Mouse (Mus musculus): ENCODE results near the gene Idua. TPM values are rescaled to one million over a fixed set of nuclear protein-coding genes. Genes with fewer than 3 reads are reported as not detected.
"Not testable (repeated sequence)": the region's sequence is repeated elsewhere in the genome, so short reads cannot be mapped to it uniquely, and the experiment has no call there.

Idua gene
- total RNA-seq (2021), result 17.2 and 19.1 TPM in 2 replicates
- long read RNA-seq, partial matches to known transcripts, result 3 of 9 reads
- long read RNA-seq, other reads (novel, unspliced or antisense), result 3 of 9 reads

DNA sequence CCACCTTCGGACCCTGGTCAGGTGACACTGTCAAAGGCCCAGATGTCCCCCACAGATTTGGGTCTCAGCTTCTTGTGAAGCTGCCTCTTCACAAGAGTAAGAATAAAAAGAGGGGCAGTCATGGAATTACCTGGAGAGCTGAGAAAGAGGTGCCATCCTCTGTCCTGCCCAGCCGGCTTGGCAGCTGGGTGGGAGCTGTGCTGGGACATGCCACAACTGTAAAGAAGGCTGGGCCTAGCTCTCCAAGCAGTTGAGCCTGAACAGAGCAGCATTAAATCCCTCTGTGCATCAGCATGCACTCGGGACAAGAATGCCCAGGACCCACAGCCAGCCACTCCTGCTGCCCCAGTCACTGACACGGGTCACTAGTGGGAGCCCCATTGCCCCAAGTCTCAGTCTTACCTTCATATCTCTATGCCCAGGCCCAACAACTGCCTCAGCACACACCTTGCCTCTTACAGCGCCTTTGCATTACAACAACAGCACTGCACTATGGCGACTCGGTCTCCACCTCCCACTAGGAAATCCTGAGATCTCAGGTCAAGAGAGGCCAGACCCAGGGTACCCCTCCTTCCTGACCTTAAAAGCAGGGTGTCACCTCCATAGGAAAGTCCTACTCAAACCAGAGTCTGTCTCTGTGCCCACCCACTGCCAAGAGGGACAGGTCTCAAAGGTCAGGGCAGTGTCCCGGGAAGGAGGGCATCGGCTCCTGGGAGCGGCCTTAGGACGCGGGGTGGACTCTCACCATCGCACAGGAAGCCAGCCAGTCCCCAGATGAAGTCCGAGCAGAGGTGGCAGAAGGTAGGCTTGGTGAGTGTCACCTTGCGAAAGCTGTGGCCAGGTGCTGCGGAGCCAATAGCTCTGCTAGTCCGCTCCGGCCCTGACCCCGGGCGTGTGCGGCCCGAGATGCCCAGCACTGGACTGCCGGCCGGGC, at the start of gene Idua:
Gene Idua (plus strand): TSS at position 634 of the 934 bp plus-strand sequence.
- no peak for DNase-seq

DNA sequence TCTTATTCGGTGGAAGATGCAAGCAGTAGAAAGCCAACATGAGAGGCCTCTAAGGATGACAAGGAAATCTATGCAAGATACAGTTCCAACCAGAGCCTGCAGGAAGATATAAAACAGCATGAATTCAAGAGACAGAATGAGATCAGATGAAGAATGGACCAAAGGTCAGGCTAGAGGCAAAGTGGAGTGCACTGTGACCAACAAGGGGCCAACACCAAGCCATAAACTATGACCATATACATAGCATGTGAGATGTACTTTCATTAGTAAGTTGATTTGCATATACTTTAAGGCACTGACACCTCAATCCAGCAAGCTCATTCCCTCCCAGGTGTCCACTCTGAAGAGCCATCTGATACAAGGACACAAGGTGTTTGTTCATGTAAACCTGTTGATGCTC, 49.7 kb upstream of the Idua start:
- no peak for DNase-seq

DNA sequence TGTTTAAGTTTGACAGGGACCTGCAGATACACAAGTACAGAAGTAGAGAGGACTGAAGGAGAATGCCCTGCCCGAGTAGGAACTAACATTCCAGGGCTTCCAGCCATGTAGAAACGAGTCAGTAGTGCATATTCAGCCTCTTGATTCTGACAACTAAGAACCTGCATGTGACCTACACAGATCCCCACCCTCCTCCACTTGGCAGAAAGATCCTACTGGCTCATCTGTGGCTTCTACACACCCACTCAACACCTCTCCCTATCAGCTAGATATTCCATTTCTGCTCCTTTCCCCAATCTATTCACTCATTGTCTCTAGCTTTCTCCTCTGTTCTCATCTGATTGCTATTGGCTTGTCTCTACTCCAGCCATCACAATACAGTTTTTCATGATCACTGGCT, 38.3 kb upstream of the Idua start:
- no peak for DNase-seq

DNA sequence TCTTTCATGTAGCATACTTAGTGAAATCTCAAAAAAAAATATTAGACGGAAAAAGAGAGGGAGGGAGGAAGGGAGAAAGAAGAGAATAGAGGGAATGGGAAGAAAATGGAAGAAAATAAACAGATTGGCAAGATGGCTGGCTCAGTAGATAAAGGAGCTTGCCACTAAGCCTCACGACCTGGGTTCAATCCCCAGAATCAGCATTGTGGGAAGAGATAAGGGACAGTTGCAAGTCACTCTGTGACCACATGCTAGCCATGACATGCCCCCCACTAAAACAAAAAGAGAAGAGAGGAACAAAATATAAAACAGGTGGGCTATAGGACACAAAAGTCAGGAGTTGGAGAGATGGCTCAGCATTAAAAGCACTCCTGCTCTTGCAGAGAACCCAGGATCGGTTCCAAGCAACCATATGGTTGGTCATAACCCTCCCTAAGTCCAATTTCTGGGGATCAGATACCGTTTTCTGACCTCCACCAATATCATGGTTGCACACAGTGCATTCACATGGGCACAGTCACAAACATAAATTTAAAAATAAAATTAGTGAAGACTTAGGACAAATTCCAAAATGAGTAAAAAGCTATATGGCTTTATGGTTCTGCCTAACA, 34.0 kb upstream of the Idua start:
- DNase-seq, result no peak

GRCm38 (mm10) chr5:108628891-108629633, 31.1 kb upstream of the Idua start:
- DNase-seq, result no peak

GRCm38 (mm10) chr5:108629634-108630483, 30.3 kb upstream of the Idua start, which contains the start of the genes Gak and Tmem175:
Gene Gak, minus strand, starts transcription at chr5:108629755.
Gene Tmem175, plus strand, starts transcription at chr5:108629770.
- DNase-seq, result peak; percentile 92

GRCm38 (mm10) chr5:108633676-108634075, 26.5 kb upstream of the Idua start:
- no peak for DNase-seq

GRCm38 (mm10) chr5:108634088-108634487, 26.0 kb upstream of the Idua start:
- DNase-seq, result not testable (repeated sequence)

DNA sequence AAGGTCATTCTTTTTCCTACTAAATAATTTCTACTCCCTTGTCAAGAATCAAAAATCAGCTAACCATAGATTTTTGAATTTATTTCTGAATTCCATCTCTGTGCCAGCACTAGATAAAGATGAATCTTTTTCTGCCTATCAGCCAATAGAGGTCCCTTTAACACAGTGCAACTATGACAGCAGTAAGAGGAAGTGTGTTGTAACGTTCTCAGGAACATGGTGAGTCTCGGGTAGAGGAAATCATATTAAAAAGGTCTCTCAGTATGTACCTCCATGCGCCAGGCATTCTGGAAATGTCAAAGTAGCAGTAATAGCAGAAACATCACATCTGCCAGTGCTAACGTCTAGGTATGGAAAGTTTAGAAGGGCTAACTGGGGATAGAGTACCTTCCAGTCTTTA, 24.0 kb upstream of the Idua start:
- no peak for DNase-seq

DNA sequence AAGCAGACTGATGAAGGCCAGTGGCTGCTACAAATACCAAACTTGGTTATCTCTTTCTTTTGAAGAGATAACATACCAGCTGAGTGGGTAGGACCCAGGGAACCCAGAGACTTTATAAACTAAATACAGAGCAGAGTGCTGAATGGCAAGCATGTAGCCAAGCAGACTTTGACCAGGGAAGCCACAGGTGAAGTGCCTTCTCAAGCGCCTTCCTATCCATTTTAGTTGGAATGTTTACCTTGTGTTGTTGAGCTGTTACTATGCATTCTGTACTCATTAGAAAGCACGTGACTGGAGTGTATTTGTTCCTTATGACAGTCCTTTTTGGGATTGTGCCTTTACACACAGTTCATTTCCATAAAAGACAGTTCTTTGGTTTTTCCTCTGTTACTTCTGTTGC, 16.5 kb upstream of the Idua start:
- no peak for DNase-seq

- DNase-seq, result no peak
Measured at GRCm38 (mm10) chr5:108645651-108646342, 14.3 kb upstream of the Idua start.

- no peak for DNase-seq
Measured at GRCm38 (mm10) chr5:108646343-108646660, 13.8 kb upstream of the Idua start.

DNA sequence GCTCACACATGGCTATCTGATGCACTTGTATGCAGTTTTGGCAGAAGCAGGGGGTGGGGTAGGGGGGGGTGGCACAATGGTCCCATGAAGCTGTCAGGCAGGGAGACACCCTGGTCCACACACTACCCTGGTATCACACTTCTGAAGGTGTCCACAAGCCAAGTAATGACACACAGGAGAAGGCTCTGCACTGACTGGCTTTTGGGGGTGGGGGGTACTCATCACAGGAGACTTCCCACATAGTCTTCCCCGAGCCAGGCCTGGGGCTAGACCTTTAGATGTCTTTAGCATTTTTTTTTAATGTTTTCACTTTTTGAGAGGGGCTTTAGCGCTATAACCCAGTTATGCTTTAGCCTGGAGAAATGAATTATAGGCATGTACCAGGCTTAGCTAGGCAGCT, 12.8 kb upstream of the Idua start:
- DNase-seq, result no peak

DNA sequence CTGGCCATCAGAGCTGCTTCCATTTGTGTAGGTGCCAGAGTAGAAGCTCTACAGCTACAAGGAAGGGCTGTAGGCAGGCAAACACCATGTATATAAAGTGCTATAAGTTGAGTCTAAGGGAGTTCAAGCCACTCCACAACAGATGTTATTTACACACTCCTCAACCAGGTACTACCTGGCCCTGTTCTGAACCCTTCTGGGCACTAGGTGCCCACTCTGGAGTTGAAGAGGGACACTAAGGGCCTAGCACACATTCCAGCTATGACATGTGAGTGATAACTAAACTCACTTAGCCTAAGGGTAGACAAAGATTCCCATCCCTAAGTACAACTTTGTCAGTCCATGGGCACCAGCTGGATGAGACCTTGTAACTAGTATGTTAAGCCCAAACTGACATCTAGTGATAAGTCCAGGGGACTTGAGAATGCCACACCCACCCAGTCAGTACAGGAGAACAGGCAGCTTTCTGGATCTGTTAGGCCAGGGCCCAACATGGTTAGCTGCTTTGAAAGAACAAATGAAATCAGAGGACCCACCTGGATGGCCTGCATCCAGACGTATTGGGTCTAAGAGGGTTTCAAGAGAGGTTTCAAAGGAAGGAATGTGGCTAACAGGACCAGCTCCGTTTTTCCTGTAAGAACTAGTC, 12.2 kb upstream of the Idua start:
- no peak for DNase-seq

- no peak for DNase-seq
Measured at GRCm38 (mm10) chr5:108648937-108649576, 11.1 kb upstream of the Idua start.

DNA sequence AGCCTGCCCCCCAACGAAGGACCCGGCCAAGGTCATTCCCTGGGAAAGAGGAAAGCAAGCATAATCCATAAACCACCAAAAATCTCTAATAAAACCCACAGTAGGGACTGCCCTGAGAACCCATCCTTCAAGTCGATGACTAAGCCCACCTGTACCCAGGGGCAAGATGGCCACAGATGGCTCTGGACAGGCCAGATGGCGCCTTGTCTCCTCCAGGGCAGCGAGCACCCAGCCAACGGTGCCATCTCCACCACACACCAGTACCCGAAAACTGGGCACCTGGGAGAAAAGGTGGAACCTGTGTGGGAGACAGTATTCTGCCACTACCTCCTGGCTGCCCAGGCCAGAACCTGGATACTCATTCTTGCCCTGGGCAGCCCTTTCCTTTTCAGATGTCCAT, 9.8 kb upstream of the Idua start:
- no peak for DNase-seq

GRCm38 (mm10) chr5:108651136-108651720, 8.9 kb upstream of the Idua start:
- no peak for DNase-seq

DNA sequence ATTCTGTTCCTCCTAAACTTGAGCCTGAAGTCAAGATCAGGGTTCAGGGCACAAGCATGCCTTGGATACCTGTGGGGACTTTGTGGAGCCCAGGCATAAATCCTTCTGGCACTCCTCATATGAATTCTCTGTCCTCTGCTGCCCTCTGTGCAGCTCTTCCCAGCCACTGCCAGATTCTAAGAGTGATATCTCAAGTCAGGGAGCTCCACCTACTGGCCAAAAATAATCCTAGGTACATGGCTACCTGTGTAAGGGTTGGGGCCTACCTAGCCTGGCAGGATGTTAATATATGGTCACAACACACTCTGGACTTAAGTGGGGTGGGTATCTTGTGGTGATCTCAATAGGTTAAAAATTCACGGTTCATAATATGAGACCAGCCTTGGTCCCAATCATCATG, 8.3 kb upstream of the Idua start:
- peak; percentile 26 for DNase-seq

- no peak for DNase-seq
Measured at GRCm38 (mm10) chr5:108653341-108653740, 6.8 kb upstream of the Idua start.

Data from adrenal gland, postnatal 25 days (tissue).